Comparison of ENCODE assay signal across 18 mouse cellular contexts in the genomic region with DNA sequence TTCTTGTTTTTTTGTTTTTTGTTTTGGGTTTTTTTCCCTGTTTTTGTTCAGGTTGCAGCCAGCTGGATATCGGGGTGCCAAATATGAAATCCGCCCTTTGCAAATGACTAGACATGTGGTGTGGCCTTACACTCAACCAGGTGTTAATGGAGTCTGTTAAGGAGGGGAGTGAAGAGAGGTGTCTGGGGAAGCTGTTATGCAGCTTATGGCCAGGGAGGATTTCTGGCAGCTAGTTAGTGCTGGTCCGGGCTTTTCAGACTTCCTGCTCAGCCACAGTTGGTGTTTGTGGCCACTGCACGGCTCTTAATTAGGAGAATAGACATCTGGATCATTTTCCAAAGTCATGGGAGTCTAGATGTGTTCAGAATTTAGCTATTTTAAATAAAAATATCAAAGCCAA.
A peak's percentile ranks its signal among the peaks of the same experiment; 100 is the strongest.
DNase-seq lines count a peak whose midpoint lies in the region; ATAC-seq and TF ChIP-seq lines count a peak whose summit lies in the region.
"Had no signal": no experiment of that assay in that cellular context is flagged by ENCODE, and none has a peak within 500 bp of the region (broad histone marks: within the 10 kb centered on the region; RNA-seq: fewer than 3 reads in every experiment).

No protein-coding gene starts in this region.

- no peaks in the 10 kb centered on the region for H3K9me3 ChIP-seq in embryonic facial prominence, embryonic 13.5 days
- H3K9me3 ChIP-seq in embryonic facial prominence, embryonic 10.5 days, result no peaks in the 10 kb centered on the region
- H3K9me3 ChIP-seq in kidney, postnatal 0 days (replicated peaks; ENCODE audit: low read length), result no peaks in the 10 kb centered on the region
- H3K9me3 ChIP-seq in limb, embryonic 15.5 days, result no peaks in the 10 kb centered on the region
- H3K9me3 ChIP-seq: G1E; hindbrain, embryonic 10.5 days had no signal

- 40% methylated on average over 4 of the region's 4 CpGs for WGBS in embryonic facial prominence, embryonic 13.5 days
- 61% methylated on average over 4 of the region's 4 CpGs for WGBS in embryonic facial prominence, embryonic 10.5 days
- 46% methylated on average over 4 of the region's 4 CpGs for WGBS in kidney, postnatal 0 days
- WGBS in limb, embryonic 15.5 days, result 17% methylated on average over 4 of the region's 4 CpGs

- TF ChIP-seq CTCF in kidney, postnatal 0 days (IDR thresholded peaks at IDR 0.05; ENCODE audit: low read depth), result no peak

- H3K27ac ChIP-seq in embryonic facial prominence, embryonic 13.5 days, result peak overlapping the region; percentile 2; the same call in 1 of the 2 replicates
- H3K27ac ChIP-seq in embryonic facial prominence, embryonic 10.5 days (replicated peaks), result no peak overlapping the region
- peak overlapping the region; percentile 40; the same call in 1 of the 2 replicates for H3K27ac ChIP-seq in kidney, postnatal 0 days
- peak overlapping the region; percentile 47; the same call in 1 of the 2 replicates for H3K27ac ChIP-seq in limb, embryonic 15.5 days
- H3K27ac ChIP-seq: gastrocnemius, adult 2 months; heart, adult 2 months; hindbrain, embryonic 10.5 days had no signal

- no peaks in the 10 kb centered on the region for H3K27me3 ChIP-seq in embryonic facial prominence, embryonic 13.5 days
- H3K27me3 ChIP-seq in embryonic facial prominence, embryonic 10.5 days (replicated peaks; ENCODE audit: low read depth, poor library complexity, severe bottlenecking), result no peaks in the 10 kb centered on the region
- H3K27me3 ChIP-seq in kidney, postnatal 0 days (ENCODE audit: insufficient read depth, low read length), result no peaks in the 10 kb centered on the region
- H3K27me3 ChIP-seq in limb, embryonic 15.5 days, result no peaks in the 10 kb centered on the region

- no peak overlapping the region for H3K4me3 ChIP-seq in embryonic facial prominence, embryonic 13.5 days
- no peak overlapping the region for H3K4me3 ChIP-seq in embryonic facial prominence, embryonic 10.5 days
- H3K4me3 ChIP-seq in kidney, postnatal 0 days (replicated peaks; ENCODE audit: low read depth, low read length), result no peak overlapping the region
- H3K4me3 ChIP-seq in limb, embryonic 15.5 days, result no peak overlapping the region
- H3K4me3 ChIP-seq: gastrocnemius, adult 2 months; heart, adult 2 months; hindbrain, embryonic 10.5 days had no signal

- ATAC-seq in embryonic facial prominence, embryonic 13.5 days (ENCODE audit: insufficient number of reproducible peaks, insufficient read depth, low FRiP score, low TSS enrichment, low read depth), result no peak
- ATAC-seq in kidney, postnatal 0 days (replicated peaks; ENCODE audit: low FRiP score, low read depth), result no peak
- ATAC-seq in limb, embryonic 15.5 days (ENCODE audit: insufficient number of reproducible peaks, low FRiP score, low TSS enrichment, low read depth), result no peak
- ATAC-seq: CD4-positive, CD25-positive, alpha-beta regulatory T cell, adult 4 months had no signal

- peaks cover 21% of the 10 kb centered on the region for H3K4me1 ChIP-seq in embryonic facial prominence, embryonic 13.5 days
- H3K4me1 ChIP-seq in embryonic facial prominence, embryonic 10.5 days, result peaks cover 27% of the 10 kb centered on the region
- H3K4me1 ChIP-seq in kidney, postnatal 0 days (replicated peaks; ENCODE audit: insufficient read depth, low read length), result no peaks in the 10 kb centered on the region
- H3K4me1 ChIP-seq in limb, embryonic 15.5 days, result peaks cover 14% of the 10 kb centered on the region
- H3K4me1 ChIP-seq: hindbrain, embryonic 10.5 days had no signal

- no peak overlapping the region for H3K4me2 ChIP-seq in embryonic facial prominence, embryonic 13.5 days
- no peak overlapping the region for H3K4me2 ChIP-seq in kidney, postnatal 0 days (ENCODE audit: low read length)
- H3K4me2 ChIP-seq in limb, embryonic 15.5 days, result no peak overlapping the region

- no peaks in the 10 kb centered on the region for H3K36me3 ChIP-seq in embryonic facial prominence, embryonic 13.5 days
- no peaks in the 10 kb centered on the region for H3K36me3 ChIP-seq in embryonic facial prominence, embryonic 10.5 days (replicated peaks)
- no peaks in the 10 kb centered on the region for H3K36me3 ChIP-seq in kidney, postnatal 0 days (ENCODE audit: insufficient read depth, low read length)
- H3K36me3 ChIP-seq in limb, embryonic 15.5 days, result no peaks in the 10 kb centered on the region
- H3K36me3 ChIP-seq: G1E; hindbrain, embryonic 10.5 days had no signal

- H3K9ac ChIP-seq in embryonic facial prominence, embryonic 13.5 days, result no peak overlapping the region
- H3K9ac ChIP-seq in kidney, postnatal 0 days (ENCODE audit: low read depth, low read length), result no peak overlapping the region
- H3K9ac ChIP-seq in limb, embryonic 15.5 days, result no peak overlapping the region

- no peak for DNase-seq in embryonic facial prominence, embryonic 10.5 days (ENCODE audit: low spot score)
- peak; percentile 58 for DNase-seq in kidney, postnatal 0 days (ENCODE audit: low spot score)
- DNase-seq in kidney, adult 9 months, result no peak
- peak; percentile 34 for DNase-seq in forelimb bud, embryonic 11.5 days (ENCODE audit: low read depth, low spot score)
- DNase-seq in layer of hippocampus, adult 9-10 months (ENCODE audit: low spot score), result no peak
- no peak for DNase-seq in adrenal gland, adult 2 months
- DNase-seq: cerebellum, postnatal 10 days; embryo, embryonic 11 days; gastrocnemius, adult 2 months; heart, adult 2 months; layer of hippocampus, postnatal 36 days; left cerebral cortex, postnatal 4 days; right cerebral cortex, adult 18-20 months had no signal

Comparison
In these comparisons a context has a peak if more than half of its experiments do, and no peak if none do; other contexts are left out.
1. DNase-seq: peak in kidney, postnatal 0 days (single experiment) and forelimb bud, embryonic 11.5 days (single experiment); none in embryonic facial prominence, embryonic 10.5 days (single experiment), kidney, adult 9 months (single experiment), layer of hippocampus, adult 9-10 months (single experiment) and adrenal gland, adult 2 months (single experiment).